Mouse (Mus musculus): Measurements from ENCODE around the gene Fbxo4.
A peak's percentile ranks its signal among the peaks of the same experiment; 100 is the strongest.

Gene Fbxo4

DNA sequence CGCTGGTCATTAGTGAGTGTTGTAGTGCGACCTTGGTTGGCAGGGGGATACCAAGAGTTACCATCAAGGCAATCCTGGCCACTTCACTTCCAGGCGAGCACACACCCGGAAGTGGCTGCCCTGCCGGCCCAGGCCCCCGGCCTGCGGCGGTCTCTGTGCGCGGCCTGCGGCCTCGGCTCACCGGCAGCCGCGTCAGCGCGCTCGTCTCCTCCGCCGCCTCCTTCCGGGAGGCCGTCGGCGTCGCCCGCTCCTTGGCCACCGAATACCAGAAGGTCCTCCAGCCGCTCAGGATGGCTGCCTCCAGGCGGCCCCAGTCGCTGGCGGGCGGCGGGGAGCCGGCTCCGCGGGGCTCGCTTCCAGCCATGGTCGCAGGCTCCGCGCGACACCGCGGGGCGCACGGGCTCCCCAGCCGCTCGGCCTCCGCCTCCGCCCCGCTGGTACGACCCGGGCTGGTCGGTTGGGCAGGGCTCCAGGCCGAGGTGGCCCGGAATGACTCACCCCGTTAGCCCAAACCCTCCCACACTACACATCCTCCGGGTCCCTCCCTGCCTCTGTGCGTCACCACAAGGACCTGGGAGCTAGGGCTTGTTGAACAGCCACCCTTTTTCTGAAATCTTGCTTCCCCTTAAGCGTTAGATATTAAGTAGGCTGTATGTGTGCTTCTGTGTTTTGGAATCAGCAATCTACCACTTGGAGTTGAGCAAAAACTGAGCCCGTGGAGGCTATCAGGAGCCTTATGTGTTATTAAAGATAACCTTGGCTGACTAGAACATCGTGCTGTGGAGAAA is at the start of gene Fbxo4:
Gene Fbxo4 (minus strand): TSS at position 513 of the 788 bp plus-strand sequence.
- DNase-seq: peak; percentile 84

DNA sequence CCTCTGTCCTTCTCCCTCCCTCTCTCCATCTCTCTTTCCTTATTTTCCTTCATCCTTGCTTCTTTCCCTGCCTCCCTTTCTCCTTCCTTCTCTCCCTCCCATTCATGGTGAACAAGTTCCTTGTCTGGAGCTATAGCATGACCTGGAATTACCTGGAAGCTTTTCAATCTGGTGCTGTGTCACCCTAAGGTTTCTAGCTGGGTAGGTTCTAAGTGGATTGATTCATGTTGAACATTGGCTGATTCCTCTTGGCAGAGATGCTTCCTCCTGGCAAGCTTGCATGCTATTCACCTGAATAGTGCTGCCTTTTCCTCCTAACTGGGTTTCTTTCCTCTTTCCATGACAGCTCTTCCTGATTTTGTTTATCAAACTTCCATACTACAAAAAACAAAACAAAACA is 49.6 kb upstream of the Fbxo4 start:
- DNase-seq: no peak

DNA sequence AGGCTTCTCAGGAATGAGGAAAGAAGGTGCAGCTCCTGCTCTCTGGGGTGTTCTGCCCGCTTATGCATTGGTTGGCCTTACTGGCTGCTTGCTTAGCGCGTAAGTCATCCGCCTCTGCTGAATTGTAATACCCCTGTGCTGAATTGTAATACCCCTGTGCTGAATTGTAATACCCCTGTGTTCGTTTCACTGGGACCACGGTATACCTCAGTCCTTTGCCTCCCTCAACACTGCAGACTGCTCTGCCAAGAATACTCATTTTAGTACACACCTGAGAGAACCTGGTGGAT is 49.0 kb upstream of the Fbxo4 start:
- DNase-seq: no peak

DNA sequence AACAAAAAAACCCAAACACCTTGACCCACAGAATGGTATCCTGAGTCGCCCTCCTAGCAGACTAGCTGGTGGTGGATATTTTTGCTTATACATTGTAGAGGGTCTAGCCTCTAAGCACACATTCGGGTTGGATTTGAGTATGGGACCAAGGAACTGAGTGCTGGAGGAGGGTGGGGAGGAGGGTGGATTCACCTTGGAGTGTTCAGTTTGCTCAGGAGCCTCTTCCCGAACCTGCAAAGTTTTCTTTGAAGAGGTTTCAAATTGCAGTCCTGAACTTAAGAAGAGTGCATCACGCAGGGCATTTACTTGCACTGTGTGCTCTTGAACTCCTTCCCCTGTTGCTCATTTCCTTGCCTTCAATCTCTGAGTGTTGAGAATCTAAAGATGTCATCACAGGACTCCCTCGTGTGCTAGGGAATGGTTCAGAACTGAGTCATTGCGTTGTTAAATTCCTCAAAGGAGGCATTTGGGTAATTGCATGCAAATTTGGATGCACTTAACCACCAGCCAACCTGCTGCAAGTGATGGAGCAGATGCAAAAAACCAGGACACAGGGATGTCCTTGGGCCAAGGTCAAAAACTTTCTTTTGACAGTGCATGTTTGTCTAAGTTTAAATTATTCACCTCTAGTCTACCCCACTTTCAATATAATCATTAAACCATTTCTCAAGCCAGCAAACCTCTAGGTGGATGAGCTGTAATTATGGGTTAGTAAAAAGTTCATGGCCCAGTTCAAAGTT is 48.5 kb upstream of the Fbxo4 start:
- DNase-seq: no peak

DNA sequence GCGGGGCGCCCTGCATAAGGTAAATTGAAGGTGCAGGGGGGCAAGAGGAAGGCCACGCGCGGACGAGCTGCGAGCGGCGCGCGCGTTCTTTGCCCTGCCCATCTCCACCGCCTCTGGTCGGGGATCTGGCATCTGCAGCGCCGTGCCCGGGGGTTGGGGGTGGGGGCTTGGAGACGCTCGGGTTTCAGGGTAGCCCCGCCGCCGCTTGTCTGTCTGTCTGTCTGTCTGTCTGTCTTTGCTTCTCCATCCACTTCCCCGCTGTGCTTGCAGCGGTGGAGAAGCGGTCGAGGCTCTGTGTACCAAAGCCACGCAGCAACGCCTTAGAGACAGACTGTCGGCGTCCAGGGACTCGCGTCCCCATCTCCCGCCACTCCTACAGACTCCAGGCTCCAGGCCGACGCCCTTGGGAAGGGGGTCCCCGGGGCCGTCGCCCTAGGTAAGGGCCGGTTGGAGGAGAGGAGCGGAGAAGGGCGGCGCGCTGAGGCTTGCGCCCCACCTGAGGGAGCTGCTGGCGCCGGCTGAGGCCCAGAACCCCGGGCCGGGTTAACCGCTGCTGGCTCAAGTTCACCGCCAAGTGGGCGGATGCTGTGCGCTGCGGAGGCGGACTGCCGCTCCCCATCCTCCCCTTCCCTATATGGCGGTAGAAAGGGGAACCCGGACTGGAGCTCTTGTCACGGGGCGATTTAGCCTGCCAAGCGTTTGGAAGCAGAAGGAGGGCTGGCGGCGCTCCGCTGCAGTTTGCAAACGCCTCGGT is 47.6 kb upstream of the Fbxo4 start:
- peak; percentile 82 for DNase-seq

DNA sequence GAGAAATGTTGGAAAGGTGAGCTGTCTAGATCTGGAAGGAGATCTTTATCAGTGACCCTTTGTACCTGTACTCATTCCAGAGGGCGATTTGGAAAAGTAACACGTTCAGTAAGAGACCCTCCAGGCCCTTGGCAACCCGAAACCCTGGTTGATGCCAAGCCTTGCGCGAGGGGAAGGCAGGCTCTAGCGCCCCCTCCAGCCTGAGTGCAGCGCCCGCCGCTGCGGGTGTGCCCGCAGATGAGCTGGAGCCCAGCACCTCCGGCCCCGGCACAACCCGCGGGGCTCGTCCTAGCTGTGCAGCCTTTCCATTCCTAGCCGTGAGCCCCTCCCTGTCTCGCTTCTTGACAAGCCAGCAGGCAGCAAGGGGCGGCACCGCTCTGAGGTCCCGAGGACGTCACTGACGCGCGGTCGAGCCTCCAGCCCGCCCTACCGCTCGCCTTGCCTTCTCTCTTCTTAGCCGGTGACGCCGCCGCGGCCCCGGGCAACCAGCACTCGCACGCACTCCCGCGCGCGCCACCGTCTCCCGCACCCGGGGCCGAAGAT is 46.9 kb upstream of the Fbxo4 start, which contains the start of gene Oxct1:
Gene Oxct1 (plus strand): TSS at position 153 of the 543 bp plus-strand sequence.
- peak; percentile 91 for DNase-seq

DNA sequence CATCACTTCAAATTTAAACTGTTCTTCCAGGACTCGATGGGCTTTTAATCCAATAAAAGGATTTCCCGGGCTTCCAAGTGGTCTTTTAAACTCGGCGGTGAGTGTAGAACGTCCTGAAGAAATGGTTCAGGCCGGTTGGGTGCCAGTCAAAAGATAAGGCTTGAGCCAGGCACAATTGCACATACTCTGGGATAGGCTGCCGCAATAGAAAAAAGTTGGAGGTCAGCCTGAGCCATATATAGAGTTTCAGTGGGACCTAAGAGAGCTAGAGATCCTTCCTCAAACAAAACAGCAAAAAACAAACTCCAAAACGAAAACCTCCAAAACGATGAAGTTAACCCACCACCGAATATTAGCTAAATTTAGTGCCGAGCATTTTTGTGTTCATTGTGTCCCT is 46.1 kb upstream of the Fbxo4 start:
- no peak for DNase-seq

DNA sequence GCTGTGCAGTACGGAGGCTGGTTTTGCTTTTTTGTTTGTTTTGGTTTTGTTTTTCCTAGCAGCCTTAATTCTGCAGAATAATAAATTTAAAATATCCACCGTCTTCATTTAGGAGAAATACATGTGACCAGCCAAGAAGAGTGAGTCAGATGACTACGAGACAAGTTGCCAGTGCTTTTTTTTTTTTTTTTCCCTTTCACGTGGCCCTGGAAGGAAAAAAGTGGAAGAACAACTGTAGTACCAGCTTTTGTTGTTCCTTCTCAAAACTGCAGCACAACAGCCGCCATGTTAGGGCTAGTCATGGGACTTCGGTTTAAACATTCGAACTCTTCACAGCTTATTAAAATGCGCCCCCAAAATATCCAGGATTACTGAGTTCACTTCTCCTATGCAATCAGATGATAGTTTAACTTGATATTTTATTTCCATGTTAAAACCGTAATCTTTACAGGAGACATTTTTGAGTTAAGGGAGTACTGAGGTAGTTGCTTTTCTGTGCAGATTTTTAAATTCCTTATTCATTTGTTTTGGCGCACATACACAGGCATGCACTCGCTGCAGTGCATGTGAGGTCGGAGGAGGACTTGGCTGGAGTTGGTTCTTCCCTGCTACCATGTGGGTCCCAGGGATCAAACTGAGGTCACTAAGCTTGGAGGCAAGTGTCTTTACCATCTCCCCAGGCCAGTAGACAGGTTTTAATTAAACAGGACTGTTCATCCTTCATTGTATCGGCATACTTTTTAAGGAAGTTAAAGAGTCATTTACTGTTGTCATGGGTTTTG is 45.5 kb upstream of the Fbxo4 start:
- no peak for DNase-seq

DNA sequence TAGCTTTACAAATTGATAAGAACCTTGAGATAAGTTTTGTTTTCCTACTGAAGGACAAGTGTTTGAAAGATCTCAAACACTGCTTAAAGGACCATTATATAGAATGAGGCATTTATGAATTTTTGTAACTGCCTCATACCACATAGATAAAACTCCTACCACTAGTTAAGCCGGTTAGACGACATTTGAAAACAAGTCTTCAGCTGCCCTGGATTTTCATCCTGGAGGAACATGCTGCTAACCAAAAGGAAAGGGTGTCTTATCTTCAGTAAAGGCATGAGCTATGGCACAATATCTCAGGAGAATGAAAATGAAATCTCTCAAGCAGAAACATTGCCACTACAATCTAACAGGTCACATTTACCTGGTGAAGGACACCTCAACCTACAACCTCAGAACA is 44.4 kb upstream of the Fbxo4 start:
- no peak for DNase-seq

DNA sequence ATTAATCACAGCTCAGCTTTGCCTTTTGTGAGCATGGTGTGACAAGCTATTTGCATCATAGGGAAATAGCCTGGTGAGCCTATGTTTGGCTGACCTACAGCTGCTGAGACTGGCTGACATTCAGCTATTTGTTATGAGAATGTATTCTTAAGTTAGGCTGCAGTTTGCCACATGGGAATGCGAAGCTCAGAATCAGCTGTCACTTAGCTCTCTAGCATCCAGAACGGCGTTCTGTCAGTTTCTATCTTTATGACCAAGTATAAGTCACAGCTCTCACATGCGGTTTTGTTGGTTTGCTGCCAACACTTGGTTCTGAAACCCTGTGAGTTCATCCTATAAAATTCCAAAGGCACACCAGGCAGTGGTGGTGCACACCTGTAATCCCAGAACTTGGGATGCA is 41.3 kb upstream of the Fbxo4 start:
- no peak for DNase-seq

DNA sequence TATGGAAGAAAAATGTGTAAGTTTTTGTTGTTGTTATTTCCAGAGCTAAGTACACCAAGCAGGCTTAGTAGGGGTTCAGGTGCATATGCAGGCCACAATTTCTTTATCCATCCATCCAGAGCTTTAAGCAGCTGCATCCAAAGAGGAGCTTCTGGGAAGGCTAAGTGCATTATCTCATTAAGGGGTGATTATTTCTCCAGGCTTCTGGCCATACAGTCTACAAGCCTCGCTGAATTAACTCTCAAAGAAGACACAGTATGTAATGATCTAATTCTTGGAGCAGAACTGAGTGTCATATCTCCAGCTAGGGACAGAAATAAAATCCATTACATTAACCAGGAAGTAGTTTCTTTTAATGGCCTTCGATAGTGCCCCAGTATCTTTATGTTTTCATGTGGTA is 34.5 kb upstream of the Fbxo4 start:
- no peak for DNase-seq

DNA sequence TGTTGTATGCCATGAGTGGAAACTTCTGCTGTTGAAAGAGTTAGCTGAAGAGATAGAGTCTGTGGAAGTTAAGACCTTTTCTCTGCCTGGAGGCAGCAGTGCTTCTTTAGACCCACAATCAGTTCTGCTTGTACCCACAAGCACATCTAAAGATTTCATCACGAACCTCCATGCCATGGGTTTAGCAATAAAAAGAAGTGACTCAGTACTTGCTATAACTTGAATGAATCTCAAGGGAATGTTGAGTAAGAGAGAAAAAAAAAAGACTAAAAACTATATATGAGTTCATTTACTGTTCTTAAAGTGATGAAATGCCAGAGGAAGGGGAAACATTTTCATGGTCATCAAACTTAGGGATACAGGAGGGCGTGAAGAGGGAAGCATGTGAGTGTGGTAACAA is 21.2 kb upstream of the Fbxo4 start:
- no peak for DNase-seq

DNA sequence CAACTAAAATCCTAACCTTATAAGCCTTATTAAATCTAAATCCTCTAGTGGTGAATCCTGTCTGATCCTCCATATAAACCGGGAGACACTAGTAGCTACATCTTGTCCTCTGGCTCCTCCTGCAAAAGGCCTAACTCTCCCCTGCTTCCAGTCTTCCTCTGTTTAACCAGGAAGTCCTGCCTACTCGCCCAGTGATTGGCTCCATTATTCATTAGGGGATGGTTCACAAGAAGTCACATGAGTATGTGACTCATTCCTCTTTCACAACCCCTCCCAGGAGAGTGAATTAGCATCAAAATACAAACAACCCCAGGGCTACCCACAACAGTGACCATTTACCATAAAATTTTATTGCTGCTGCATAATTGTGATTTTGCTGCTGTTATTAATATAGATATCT is 19.8 kb upstream of the Fbxo4 start:
- DNase-seq: no peak

DNA sequence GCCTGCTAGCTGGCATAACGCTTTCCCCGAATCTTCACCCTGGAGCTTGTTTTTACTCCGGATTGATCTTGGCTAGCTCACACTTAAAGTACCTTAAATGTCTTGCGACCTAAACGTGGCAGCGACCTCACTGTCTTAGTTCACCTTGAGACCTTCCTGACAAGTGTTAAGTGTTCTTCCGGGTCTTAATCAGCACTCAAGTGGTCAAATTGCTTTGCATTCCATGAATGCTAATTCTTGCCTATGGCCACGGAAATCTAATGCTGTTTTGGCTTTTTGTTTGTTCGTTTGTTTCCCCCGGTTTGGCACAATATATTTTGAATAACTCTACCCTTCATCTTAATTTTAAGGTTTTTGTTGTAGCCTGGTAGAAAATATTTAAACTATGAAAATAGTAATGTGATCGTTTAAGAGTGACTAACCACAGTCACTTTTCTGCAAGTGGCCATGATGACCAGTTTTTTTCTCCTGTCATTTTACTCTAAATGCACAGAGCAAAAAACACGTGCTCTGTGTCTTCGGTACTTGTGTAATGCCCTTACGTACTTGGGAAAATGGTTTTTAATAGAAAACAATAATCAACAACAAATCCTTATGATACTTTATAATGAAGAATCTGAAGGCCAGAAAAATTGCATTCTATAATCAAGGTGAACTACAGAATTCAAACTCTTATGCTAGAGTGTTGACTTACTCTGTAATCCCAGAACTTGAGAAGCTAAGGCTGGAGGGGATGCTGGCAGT is 17.1 kb upstream of the Fbxo4 start:
- DNase-seq: no peak

DNA sequence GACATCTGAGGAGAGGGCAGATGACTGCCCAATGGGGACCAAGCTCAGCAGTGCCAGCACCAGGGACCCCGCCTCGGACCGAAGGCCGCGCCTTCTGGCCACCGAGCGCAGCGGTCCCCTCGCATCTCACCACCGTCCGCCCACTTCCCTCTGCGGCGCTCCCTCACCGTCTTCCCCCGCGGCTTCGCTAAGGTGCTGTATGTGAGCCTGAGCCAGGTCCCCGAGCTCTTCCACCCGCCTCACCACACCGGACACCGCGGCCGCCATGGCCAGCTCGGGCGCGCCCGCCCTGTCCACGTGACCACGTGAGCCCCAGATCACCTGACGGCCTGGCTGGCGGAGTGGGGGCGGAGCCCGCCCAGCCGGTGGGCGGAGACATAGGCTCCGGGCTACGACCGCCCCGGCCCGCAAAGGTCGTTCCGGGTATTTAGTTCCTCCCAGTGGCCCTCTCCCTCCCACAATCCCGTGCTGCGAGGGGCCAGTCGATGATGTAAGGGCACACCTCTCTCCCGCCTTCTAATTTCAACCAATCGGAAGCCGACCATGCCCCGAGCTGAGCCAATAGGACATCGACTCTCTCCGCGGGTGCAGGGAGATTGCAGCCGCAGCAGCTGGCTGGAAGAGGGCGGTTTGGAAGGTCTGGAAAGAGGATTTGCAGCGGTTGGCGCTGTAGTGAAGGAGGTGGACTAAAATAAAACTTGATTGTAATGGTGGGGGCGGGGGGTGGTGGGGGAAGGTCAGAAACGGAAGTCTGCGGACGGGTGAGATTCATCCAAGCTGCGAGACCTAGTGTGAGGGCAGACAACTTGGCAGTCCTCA is 16.3 kb upstream of the Fbxo4 start, which contains the start of gene AW549877:
Gene AW549877 (minus strand): TSS at position 297 of the 819 bp plus-strand sequence.
- peak; percentile 99 for DNase-seq

DNA sequence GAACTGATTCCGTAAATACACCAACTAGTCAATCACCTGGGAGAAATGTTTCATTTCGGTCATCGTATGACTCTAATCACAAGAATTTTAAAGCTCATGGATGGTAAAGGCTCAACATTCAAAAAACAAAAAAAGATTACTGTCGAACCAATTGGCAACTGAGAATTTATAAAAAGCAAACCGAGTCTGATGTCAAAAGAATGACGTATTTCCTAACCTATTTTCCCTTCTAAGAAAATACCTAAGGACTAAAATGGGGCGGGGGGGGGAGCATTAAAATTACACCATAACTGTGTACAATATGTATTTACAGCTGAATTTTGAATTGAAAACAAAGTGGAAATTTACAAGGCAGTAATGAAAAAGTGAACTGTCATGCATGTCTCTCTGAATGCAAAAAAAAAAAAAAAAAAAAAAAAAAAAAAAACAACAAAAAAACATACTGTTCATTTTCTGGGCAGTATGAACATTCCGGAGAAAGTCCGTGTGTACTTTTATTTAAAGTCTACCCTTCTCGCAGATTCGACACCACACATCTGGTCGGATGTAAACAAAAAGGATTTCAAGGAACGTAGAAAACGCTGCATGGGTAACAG is 15.6 kb upstream of the Fbxo4 start:
- no peak for DNase-seq

DNA sequence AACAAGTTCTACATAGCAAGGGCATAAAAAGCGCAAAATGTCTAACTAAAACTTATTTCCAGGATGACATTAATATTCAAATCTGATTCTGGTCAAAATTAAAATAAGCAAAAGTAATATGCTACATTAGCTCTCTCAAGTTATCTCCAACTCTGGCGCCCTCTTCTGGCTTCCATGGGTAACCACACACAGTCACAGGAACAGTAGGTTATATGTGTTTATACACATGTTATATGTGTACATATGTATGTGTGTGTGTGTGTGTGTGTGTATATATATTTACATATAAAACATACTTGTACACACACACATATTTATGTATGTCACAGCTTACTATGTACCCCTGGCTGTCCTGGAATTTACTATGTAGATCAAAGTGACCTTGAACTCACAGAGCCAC is 8.6 kb upstream of the Fbxo4 start:
- DNase-seq: no peak

DNA sequence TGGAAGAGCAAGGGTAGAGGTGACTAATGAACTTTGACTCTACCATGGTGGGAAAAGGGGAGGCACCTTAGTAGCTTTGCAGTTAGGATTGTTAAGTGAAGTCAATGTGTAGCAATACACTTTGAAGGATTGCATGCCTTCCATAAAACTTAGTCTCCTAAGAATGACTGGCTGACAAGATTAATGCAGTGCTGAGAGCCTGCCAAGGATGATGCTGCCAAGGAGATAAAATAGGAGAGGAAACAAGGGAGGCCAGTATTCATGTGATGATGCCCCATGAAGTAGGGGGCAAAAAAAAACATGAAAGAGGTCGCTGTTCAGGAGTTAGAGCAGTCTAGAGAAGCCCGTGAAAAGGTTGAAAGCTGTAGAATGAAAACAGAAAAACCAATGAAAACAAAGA is 5.5 kb upstream of the Fbxo4 start:
- DNase-seq: no peak

DNA sequence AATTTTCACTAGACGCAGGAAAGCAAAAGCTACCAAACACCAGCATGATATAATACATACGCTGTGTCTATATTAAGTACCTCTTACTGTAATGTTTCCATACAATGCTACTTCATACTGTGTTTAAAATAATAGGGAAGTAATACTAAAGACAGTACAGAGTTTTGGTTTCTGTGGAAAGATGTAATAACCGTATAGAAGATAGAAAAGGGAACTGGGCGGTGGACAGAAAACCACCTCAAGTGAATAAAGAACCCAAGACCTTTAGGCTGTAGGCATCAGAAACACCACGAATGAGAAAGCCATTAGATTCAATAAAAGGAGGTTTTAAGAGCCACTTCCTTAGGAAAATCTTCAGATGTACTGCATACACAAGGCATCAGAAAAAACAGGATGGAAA is 3.4 kb upstream of the Fbxo4 start:
- DNase-seq: no peak

DNA sequence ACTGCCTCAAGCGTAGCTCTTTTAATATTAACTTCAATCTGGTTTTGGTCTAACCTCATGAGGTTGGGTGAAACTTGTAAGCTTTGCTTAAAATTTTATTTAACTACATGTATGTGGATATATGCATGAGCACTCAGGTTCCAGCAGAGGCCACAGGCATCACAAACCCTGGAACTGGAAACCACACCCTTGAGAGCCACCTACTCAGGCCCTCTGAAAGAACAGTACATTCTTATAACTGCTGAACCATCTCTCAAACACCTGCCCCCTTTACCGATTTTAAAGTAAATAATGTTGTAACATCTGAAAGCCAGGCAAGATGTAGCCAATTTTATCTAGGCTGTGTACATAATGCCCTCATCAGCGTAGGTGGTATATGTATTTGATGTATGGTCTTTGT is 498 bp upstream of the Fbxo4 start:
- no peak for DNase-seq

DNA sequence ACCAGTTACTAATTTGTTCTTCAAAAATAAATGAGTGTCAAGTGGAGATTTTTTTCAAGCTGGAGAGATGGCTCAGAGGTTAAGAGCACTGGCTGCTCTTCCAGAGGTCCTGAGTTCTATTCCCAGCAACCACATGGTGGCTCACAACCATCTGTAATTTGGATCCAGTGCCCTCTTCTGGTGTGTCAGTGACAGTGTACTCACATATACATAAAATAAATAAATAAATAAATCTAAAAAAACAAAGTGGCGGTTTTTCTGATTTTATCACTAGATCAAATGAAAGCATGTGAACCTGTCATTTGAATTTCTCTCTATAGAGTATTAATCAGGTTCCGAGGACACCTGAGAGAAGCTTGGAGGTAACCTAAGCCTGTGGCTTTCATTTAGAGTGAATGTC is 1.1 kb downstream of the Fbxo4 start:
- no peak for DNase-seq
